Mouse (Mus musculus): Measurements from ENCODE around the gene Nop14. TPM values are rescaled to one million over a fixed set of nuclear protein-coding genes. Genes with fewer than 3 reads are reported as not detected.

The Nop14 gene
- polyA plus RNA-seq (2015; fragmentation: Nextera tagmentation; extraction: Ambion mirVana), result 29.4 and 32.5 TPM in 2 replicates

DNA sequence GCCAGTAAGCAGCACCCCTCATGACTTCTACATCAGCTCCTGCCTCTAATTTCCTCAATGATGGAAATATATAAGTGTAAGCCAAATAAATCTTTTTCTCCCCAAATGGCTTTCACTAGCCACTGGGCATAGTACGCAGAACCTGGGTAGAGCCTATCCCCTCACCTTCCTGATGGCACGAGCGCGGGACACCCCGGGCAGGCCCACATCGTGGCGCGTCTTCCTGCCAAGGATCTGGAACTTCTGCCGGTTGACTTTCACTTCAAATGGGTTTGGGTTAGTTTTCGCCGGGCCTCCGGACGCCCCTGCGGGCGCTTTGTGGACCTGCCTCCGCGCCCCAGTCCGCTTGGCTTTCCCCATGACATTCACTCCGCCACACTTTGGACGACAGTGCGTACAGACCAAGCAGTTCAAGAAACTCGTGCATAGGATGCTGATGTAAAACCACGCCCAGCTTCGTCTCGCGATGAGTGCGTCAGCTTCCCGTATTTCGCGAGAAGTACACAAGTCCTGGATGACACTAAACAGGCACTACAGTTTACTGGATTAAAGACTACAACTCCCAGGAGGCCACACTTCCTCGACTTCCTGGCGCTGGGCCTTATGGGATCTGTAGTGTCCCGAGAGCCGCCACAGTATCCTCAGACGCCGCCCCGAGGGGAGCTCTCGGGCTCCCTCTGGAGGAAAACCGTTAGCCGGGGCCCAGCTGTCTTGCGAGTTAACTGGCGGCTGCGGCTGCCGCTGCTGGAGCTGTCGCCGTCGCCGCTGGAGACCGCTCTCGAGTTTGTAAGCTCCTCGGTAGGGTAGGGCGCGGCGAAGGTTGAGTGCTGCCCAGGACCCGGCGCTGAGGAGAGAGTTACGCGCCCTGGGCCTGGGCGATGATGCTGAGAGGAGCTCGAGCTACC lies at the start of gene Nop14, which contains the start of gene Grk4:
Gene Nop14 (minus strand): TSS at position 463 of the 905 bp plus-strand sequence.
Gene Grk4 (plus strand): TSS at position 694 of the 905 bp plus-strand sequence.
- H3K4me2 ChIP-seq, result peak within 1 kb of the TSS; percentile 73
- peak within 1 kb of the TSS; percentile 93 for H3K27ac ChIP-seq
- WGBS, result under 1% methylated on average over 60 of the region's 60 CpGs
- peak; percentile 100 for ATAC-seq (ENCODE audit: insufficient number of reproducible peaks, insufficient read depth, low FRiP score, low TSS enrichment, low read depth)
- H3K36me3 ChIP-seq, result peaks cover 28% of the 10 kb centered on the region
- peaks cover 9% of the 10 kb centered on the region for H3K4me1 ChIP-seq
- no peaks in the 10 kb centered on the region for H3K9me3 ChIP-seq
- H3K27me3 ChIP-seq, result no peaks in the 10 kb centered on the region
- H3K4me3 ChIP-seq, result peak within 1 kb of the TSS; percentile 76
- peak within 1 kb of the TSS; percentile 83 for H3K9ac ChIP-seq

DNA sequence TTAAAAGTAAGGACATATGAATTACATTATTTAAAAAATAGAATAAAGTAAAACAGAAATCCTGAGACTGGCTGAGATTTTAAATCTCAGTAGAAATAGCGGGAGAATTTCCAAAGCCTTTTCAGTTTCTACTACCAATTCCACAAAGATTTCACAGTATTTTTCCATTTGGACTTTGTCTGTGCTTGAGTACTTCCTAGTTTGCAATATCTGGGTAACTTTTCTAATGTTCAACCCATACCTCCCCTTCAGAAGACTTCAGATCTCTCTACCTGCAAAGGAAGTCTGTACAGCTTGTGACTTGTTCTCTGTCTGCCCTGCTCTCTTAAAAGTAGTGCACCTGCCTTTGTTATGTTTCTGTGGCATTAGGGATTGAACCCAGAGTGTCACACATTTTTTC lies 48.5 kb upstream of the Nop14 start:
- no peak overlapping the region for H3K27ac ChIP-seq
- ATAC-seq (ENCODE audit: insufficient number of reproducible peaks, insufficient read depth, low FRiP score, low TSS enrichment, low read depth), result no peak
- WGBS, result 93% methylated on average over 1 of the region's 1 CpGs
- no peaks in the 10 kb centered on the region for H3K36me3 ChIP-seq
- no peaks in the 10 kb centered on the region for H3K27me3 ChIP-seq
- H3K9me3 ChIP-seq, result no peaks in the 10 kb centered on the region
- H3K4me2 ChIP-seq, result no peak overlapping the region
- no peak overlapping the region for H3K9ac ChIP-seq
- H3K4me1 ChIP-seq, result no peaks in the 10 kb centered on the region
- no peak overlapping the region for H3K4me3 ChIP-seq

DNA sequence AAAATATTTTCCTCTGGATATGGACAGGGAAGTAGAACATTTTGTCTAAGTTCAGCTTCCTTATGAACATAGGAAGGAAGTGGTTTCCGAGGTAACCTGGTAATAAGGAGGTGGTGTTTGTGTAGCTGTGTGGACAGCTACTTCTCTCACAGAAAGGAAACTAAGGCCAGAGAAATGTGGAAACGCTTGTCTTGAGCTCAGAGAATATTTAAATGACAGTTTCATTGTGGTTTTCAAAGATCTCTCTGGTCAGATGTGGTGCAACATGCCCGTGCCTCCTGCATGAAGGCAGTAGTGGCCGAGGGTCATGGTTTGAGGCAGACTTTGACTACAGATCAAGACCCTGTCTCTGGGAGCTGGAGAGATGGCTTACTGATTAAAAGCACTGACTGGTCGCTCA lies 35.6 kb upstream of the Nop14 start:
- no peak for ATAC-seq (ENCODE audit: insufficient number of reproducible peaks, insufficient read depth, low FRiP score, low TSS enrichment, low read depth)
- H3K36me3 ChIP-seq, result no peaks in the 10 kb centered on the region
- H3K9ac ChIP-seq, result no peak overlapping the region
- H3K27ac ChIP-seq, result no peak overlapping the region
- no peaks in the 10 kb centered on the region for H3K9me3 ChIP-seq
- WGBS, result 74% methylated on average over 5 of the region's 5 CpGs
- H3K4me2 ChIP-seq, result no peak overlapping the region
- H3K27me3 ChIP-seq, result no peaks in the 10 kb centered on the region
- H3K4me3 ChIP-seq, result no peak overlapping the region
- no peaks in the 10 kb centered on the region for H3K4me1 ChIP-seq

DNA sequence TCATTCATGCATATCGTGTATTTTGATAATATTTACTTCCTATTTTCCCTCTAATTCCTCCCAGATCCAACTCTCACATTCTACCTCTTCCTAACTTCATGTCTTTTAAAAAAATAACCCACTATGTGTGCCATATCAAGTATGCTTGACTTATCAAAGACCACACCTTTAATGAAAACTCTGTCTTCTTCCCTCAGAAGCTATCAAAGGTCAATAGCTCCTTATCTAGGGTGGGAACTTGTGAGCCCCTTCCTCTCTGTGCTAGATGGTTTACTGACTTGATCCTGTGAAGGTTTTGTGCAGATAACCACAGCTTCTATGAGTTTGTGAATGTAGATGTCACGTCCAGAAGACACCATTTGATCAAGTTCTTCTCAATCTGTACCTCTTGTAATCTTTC lies 32.8 kb upstream of the Nop14 start:
- no peak overlapping the region for H3K27ac ChIP-seq
- no peak overlapping the region for H3K9ac ChIP-seq
- H3K36me3 ChIP-seq, result no peaks in the 10 kb centered on the region
- H3K4me3 ChIP-seq, result no peak overlapping the region
- no peaks in the 10 kb centered on the region for H3K9me3 ChIP-seq
- H3K4me2 ChIP-seq, result no peak overlapping the region
- no peaks in the 10 kb centered on the region for H3K4me1 ChIP-seq
- 69% methylated on average over 2 of the region's 2 CpGs for WGBS
- H3K27me3 ChIP-seq, result no peaks in the 10 kb centered on the region
- no peak for ATAC-seq (ENCODE audit: insufficient number of reproducible peaks, insufficient read depth, low FRiP score, low TSS enrichment, low read depth)

DNA sequence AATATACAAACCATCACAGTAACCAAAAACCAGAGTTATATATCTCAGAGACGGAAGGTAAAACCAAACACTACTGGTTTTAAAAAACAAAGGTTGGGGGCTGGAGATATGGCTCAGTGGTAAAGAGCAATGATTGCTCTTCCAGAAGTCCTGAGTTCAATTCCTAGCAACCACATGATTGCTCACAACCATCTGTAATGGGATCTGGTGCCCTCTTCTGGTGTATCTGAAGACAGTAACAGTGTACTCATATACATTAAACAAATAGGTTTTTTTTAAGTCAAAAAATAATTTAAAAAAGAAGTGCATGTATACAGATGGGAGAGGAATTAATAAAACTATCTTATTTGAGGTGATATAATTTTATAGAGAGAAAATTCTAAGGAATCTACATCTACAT lies 29.9 kb upstream of the Nop14 start:
- 91% methylated on average over 1 of the region's 1 CpGs for WGBS
- H3K36me3 ChIP-seq, result no peaks in the 10 kb centered on the region
- no peak overlapping the region for H3K27ac ChIP-seq
- no peaks in the 10 kb centered on the region for H3K9me3 ChIP-seq
- no peak overlapping the region for H3K4me2 ChIP-seq
- H3K4me3 ChIP-seq, result no peak overlapping the region
- H3K9ac ChIP-seq, result no peak overlapping the region
- no peak for ATAC-seq (ENCODE audit: insufficient number of reproducible peaks, insufficient read depth, low FRiP score, low TSS enrichment, low read depth)
- no peaks in the 10 kb centered on the region for H3K27me3 ChIP-seq
- H3K4me1 ChIP-seq, result no peaks in the 10 kb centered on the region

DNA sequence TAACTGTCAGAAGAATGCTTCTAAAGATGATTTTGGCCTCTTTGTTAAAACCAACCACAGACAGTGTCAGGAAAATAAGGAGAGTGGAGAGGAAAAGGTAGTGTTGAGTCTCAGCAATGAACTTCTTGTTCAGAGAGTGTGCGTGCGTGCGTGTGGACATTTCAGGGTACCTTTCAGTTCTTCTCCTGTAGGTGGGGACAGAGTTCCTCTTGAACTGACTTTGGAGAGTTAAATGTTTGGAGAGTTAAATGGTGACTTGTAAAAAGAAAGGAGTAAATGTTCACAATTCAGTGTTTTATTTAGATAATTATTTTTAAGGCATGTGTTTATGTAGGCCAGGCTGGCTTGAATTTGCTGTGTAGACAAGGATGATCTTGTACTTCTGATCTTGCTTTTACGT lies 10.3 kb upstream of the Nop14 start:
- 74% methylated on average over 4 of the region's 4 CpGs for WGBS
- Histone ChIP-seq H3K27ac (no peak overlapping the region), H3K27me3 (no peaks in the 10 kb centered on the region)

DNA sequence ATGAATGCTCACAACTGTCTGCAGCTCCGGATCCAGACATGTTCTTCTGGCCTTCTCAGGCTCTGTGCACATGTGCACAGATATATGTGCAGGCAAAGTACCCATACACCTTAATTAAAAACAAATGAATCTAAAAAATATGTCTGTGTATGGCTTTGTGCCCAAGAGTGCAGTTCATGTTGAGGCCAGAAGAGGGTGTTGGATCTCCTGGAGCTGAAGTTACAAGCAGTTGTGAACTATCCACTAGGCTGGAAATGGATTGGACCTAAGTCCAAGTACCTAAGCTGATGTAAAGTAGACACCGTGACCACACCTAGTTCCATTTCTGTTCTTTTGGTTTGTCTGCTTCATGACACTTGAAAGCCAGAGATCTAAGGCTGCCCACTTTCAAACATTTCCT lies 9.5 kb upstream of the Nop14 start:
- Histone ChIP-seq H3K9me3 (no peaks in the 10 kb centered on the region), H3K9ac (no peak overlapping the region), H3K4me2 (no peak overlapping the region), H3K4me3 (no peak overlapping the region), H3K27ac (no peak overlapping the region), H3K27me3 (no peaks in the 10 kb centered on the region), H3K36me3 (peaks cover 4% of the 10 kb centered on the region; the same call in 1 of the 2 replicates), H3K4me1 (no peaks in the 10 kb centered on the region)
- no peak for ATAC-seq (ENCODE audit: insufficient number of reproducible peaks, insufficient read depth, low FRiP score, low TSS enrichment, low read depth)
- 80% methylated on average over 2 of the region's 2 CpGs for WGBS

More for the DNA sequence above, 10.3 kb upstream of the Nop14 start:
- ATAC-seq (ENCODE audit: insufficient number of reproducible peaks, insufficient read depth, low FRiP score, low TSS enrichment, low read depth), result no peak
- H3K9ac ChIP-seq, result no peak overlapping the region
- H3K36me3 ChIP-seq, result peaks cover 4% of the 10 kb centered on the region; the same call in 1 of the 2 replicates
- H3K9me3 ChIP-seq, result no peaks in the 10 kb centered on the region
- no peak overlapping the region for H3K4me3 ChIP-seq
- H3K4me2 ChIP-seq, result no peak overlapping the region
- no peaks in the 10 kb centered on the region for H3K4me1 ChIP-seq

DNA sequence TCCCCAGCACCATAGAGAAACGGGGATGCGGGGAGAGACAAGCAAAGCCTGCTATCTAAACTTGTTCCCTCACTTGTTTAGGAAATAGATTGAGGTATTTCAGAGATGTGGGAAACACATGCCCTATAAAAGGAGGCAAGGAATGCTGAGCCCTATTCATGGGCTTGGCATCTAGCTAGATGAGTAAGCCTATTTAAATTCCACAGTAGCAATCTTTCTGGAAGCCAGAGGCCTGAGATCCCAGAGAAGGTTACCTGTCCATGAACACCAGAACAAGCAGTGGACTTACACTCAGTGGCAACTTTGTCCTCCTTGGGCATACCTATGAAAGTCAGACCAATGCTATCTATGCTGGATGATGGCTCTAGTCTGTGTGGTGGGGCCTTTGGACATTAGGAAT lies 3.3 kb upstream of the Nop14 start:
- 88% methylated on average over 2 of the region's 2 CpGs for WGBS
- no peak for ATAC-seq (ENCODE audit: insufficient number of reproducible peaks, insufficient read depth, low FRiP score, low TSS enrichment, low read depth)

DNA sequence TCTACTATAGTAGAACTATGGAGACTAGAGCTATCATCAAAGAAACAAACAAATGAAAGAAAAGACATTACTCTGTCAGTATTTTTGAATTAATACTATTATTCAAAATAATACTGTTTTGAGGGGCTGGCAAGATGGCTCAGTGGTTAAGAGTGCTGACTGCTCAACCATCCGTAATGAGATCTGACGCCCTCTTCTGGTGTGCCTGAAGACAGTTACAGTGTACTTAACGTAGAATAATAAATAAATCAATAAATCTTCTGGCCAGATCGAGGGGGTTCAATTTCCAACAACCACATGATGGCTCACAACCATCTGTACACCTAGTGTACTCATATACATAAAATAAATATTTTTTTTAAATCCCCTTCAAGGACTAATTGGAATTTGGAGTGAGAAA lies 2.0 kb upstream of the Nop14 start:
- H3K36me3 ChIP-seq, result peaks cover 10% of the 10 kb centered on the region
- no peak overlapping the region for H3K4me3 ChIP-seq
- H3K9me3 ChIP-seq, result no peaks in the 10 kb centered on the region
- H3K27ac ChIP-seq, result no peak overlapping the region
- WGBS, result 88% methylated on average over 4 of the region's 4 CpGs
- no peak overlapping the region for H3K9ac ChIP-seq
- ATAC-seq (ENCODE audit: insufficient number of reproducible peaks, insufficient read depth, low FRiP score, low TSS enrichment, low read depth), result no peak
- H3K4me2 ChIP-seq, result no peak overlapping the region
- H3K4me1 ChIP-seq, result peaks cover 9% of the 10 kb centered on the region
- H3K27me3 ChIP-seq, result no peaks in the 10 kb centered on the region

More for the DNA sequence above, 3.3 kb upstream of the Nop14 start:
- Histone ChIP-seq H3K27me3 (no peaks in the 10 kb centered on the region), H3K4me1 (peaks cover 8% of the 10 kb centered on the region), H3K4me3 (no peak overlapping the region), H3K9me3 (no peaks in the 10 kb centered on the region), H3K36me3 (peaks cover under 1% of the 10 kb centered on the region; the same call in 1 of the 2 replicates), H3K27ac (no peak overlapping the region), H3K4me2 (no peak overlapping the region), H3K9ac (no peak overlapping the region)

DNA sequence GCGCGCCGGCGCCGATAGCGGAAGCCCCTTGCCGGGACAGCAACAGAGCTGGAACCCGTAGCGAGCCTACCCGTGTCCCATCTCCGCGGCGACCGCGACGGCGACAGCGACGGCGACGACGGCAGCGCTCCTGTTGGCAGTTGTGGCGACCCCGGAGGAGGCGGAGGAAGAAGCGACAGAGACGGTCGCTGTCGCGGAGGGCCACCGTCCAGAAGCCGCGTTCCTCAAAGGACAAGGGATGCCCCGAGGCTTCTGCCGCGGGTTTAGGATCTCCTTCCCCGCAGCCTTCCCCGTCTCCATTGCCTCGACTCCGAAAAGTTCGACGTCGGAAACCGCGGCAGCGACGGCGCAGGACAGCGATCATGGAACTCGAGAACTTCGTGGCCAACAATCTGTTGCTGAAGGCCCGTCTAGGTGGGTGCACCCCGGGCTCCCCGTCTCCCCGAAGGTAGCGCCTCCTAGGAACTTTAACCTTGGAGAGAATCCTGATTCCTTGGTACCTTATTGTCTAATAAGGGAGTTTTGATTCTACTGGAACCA lies 713 bp upstream of the Nop14 start:
- H3K4me3 ChIP-seq, result peak overlapping the region; percentile 76
- WGBS, result under 1% methylated on average over 57 of the region's 57 CpGs
- peaks cover 21% of the 10 kb centered on the region for H3K36me3 ChIP-seq
- peak overlapping the region; percentile 73 for H3K4me2 ChIP-seq
- peak overlapping the region; percentile 93 for H3K27ac ChIP-seq
- no peaks in the 10 kb centered on the region for H3K27me3 ChIP-seq
- H3K9me3 ChIP-seq, result no peaks in the 10 kb centered on the region
- peaks cover 9% of the 10 kb centered on the region for H3K4me1 ChIP-seq
- no peak for ATAC-seq (ENCODE audit: insufficient number of reproducible peaks, insufficient read depth, low FRiP score, low TSS enrichment, low read depth)
- H3K9ac ChIP-seq, result peak overlapping the region; percentile 83

DNA sequence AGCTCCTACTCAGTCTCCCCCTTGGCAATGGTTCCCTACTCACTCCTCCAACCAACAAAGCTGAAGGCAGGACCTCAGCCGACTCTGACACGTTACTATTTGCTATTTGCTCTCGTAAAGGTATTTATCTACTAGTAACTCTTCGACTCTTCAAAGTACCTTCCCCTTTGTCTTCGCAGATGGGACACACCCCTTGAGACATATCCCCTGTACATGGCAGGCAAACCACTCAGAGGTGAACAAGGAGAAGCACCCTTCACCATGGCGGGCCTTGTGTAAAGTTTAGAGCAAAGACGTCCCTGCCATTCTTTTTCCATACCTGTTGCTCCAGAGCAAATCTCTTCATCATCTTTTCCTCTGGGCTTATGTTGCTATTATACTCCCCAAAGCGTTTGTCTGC lies 2.4 kb downstream of the Nop14 start:
- Histone ChIP-seq H3K4me2 (no peak overlapping the region), H3K4me3 (no peak overlapping the region), H3K27ac (no peak overlapping the region), H3K9me3 (no peaks in the 10 kb centered on the region), H3K4me1 (peaks cover 9% of the 10 kb centered on the region), H3K27me3 (no peaks in the 10 kb centered on the region), H3K36me3 (peaks cover 51% of the 10 kb centered on the region), H3K9ac (no peak overlapping the region)
- ATAC-seq (ENCODE audit: insufficient number of reproducible peaks, insufficient read depth, low FRiP score, low TSS enrichment, low read depth), result no peak
- 95% methylated on average over 8 of the region's 8 CpGs for WGBS

DNA sequence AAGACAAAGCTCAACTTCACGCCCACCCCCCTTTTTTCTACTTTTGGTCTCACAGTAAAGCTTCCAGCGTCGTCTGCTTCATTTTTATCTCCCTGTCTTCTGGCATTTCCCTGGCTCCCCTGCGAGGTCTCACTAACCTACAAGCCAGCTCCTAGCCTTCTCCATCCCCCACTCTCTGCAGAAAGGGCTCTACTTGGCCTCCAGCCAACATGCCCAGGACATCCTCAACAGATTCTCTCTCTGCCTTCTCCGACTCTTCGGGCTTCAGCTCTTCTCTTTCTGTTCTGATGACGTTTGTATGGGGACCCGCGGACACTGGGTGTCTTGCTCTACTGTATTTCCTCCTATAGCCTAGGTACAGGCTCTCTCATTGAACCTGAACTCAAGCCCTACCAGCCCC lies 5.1 kb downstream of the Nop14 start:
- H3K9me3 ChIP-seq, result no peaks in the 10 kb centered on the region
- no peak overlapping the region for H3K4me2 ChIP-seq
- ATAC-seq (ENCODE audit: insufficient number of reproducible peaks, insufficient read depth, low FRiP score, low TSS enrichment, low read depth), result no peak
- peaks cover 77% of the 10 kb centered on the region for H3K36me3 ChIP-seq
- H3K9ac ChIP-seq, result no peak overlapping the region; the same call in 1 of the 2 replicates
- H3K27ac ChIP-seq, result no peak overlapping the region
- peaks cover 9% of the 10 kb centered on the region for H3K4me1 ChIP-seq
- H3K4me3 ChIP-seq, result no peak overlapping the region
- 95% methylated on average over 9 of the region's 9 CpGs for WGBS
- H3K27me3 ChIP-seq, result no peaks in the 10 kb centered on the region

Data from embryonic facial prominence, embryonic 13.5 days (tissue).